Mouse (Mus musculus): ENCODE data around the gene Necap2.

- TF ChIP-seq CTCF (conservative IDR thresholded peaks at IDR 0.05; ENCODE audit: insufficient read depth, insufficient read length, low read depth, low read length) (no peak), POLR2A (IDR thresholded peaks at IDR 0.05; ENCODE audit: low read depth, low read length) (no peak)
Measured at GRCm38 (mm10) chr4:141048810-141049475, 29.2 kb downstream of the Necap2 start.
